Mouse (Mus musculus) lung, postnatal 0 days (tissue): ENCODE measurements around the gene Gpr137. TPM values are rescaled to one million over a fixed set of nuclear protein-coding genes. Genes with fewer than 3 reads are reported as not detected.
"Not testable (repeated sequence)": the region's sequence is repeated elsewhere in the genome, so short reads cannot be mapped to it uniquely, and the experiment has no call there.

Experiments
- ATAC-seq: fragments of 200-750 bp; cut with Nextera tagmentation; 2 replicates; pipeline ENCODE4 v1.8.0; 2017; ENCODE audit warnings: moderate library complexity
- DNase-seq: peaks from one replicate; pipeline ENCODE4 v3.0.0-alpha.2; 2016; ENCODE audit warnings: low spot score
- H3K27ac ChIP-seq: fragments of 300-500 bp; sonication (generic); 2 replicates; pipeline ENCODE4 v1.5.1; 2014; ENCODE audit warnings: antibody characterized with exemption, mild to moderate bottlenecking, low read length, mixed read lengths
- H3K27me3 ChIP-seq: fragments of 300-500 bp; sonication (generic); replicated peaks from 2 replicates; pipeline ENCODE4 v1.6.1; 2014; ENCODE audit warnings: low read length, mixed read lengths; ENCODE audit not compliant: insufficient read depth
- H3K36me3 ChIP-seq: fragments of 300-500 bp; sonication (generic); 2 replicates; pipeline ENCODE4 v1.6.1; 2014; ENCODE audit warnings: low read length, mixed read lengths; ENCODE audit not compliant: insufficient read depth
- H3K4me1 ChIP-seq: fragments of 300-500 bp; sonication (generic); 2 replicates; pipeline ENCODE4 v1.6.1; 2014; ENCODE audit warnings: antibody characterized with exemption, low read depth, low read length, mixed read lengths; ENCODE audit not compliant: insufficient read depth
- H3K4me2 ChIP-seq: fragments of 300-500 bp; sonication (generic); replicated peaks from 2 replicates; pipeline ENCODE4 v1.6.1; 2014; ENCODE audit warnings: low read depth, mild to moderate bottlenecking, low read length, moderate library complexity, mixed read lengths
- H3K4me3 ChIP-seq: fragments of 300-500 bp; sonication (generic); 2 replicates; pipeline ENCODE4 v1.5.1; 2014; ENCODE audit warnings: low read depth, low read length
- H3K9ac ChIP-seq: fragments of 300-500 bp; sonication (generic); replicated peaks from 2 replicates; pipeline ENCODE4 v1.6.1; 2014; ENCODE audit warnings: low read depth, mild to moderate bottlenecking
- H3K9me3 ChIP-seq: fragments of 300-500 bp; sonication (generic); 2 replicates; pipeline ENCODE4 v1.6.1; 2016; ENCODE audit warnings: low read length, mixed read lengths
- CTCF ChIP-seq: IDR thresholded peaks from 2 replicates; pipeline ENCODE4 v1.5.1; 2016; ENCODE audit warnings: antibody characterized with exemption, mild to moderate bottlenecking
- EP300 ChIP-seq: IDR thresholded peaks from 2 replicates; pipeline ENCODE4 v1.6.1; 2016; ENCODE audit warnings: antibody characterized with exemption, mild to moderate bottlenecking, control low read depth
- WGBS: fragments of 180-500 bp; shearing (Covaris S2); extraction: QIAGEN DNeasy Blood & Tissue Kit; methylation state at CpG from one replicate; pipeline ENCODE4 v1.1.7; 2014; 5-methylcytosine and 5-hydroxymethylcytosine counted together
- polyA plus RNA-seq: library from polyadenylated mRNA; unstranded; fragments of >200 nt; fragmentation: Nextera tagmentation; extraction: Ambion mirVana; gene quantifications from 2 replicates; pipeline ENCODE4 v1.2.1, GENCODE M21; 2015

The Gpr137 gene
- polyA plus RNA-seq, 1 experiment from 2014 or later, result 33.5 TPM

GRCm38 (mm10) chr19:6914540-6914939, 27.7 kb downstream of the Gpr137 start:
- Histone ChIP-seq H3K36me3 (peaks cover 4% of the 10 kb centered on the region; the same call in 1 of the 2 replicates), H3K27ac (no peak overlapping the region)
- no peak for ATAC-seq

GRCm38 (mm10) chr19:6913991-6914390, 28.3 kb downstream of the Gpr137 start:
- Histone ChIP-seq H3K9ac (no peak overlapping the region), H3K9me3 (no peaks in the 10 kb centered on the region), H3K27ac (no peak overlapping the region), H3K4me3 (no peak overlapping the region), H3K4me2 (no peak overlapping the region), H3K36me3 (peaks cover 4% of the 10 kb centered on the region; the same call in 1 of the 2 replicates), H3K27me3 (no peaks in the 10 kb centered on the region), H3K4me1 (no peaks in the 10 kb centered on the region; the same call in 1 of the 2 replicates)
- no peak for ATAC-seq
- TF ChIP-seq EP300 (no peak), CTCF (no peak)
- no peak for DNase-seq
- WGBS, result 75% methylated on average over 11 of the region's 11 CpGs

More at GRCm38 (mm10) chr19:6914540-6914939, 27.7 kb downstream of the Gpr137 start:
- Histone ChIP-seq H3K4me2 (no peak overlapping the region), H3K4me3 (no peak overlapping the region), H3K9me3 (no peaks in the 10 kb centered on the region), H3K9ac (no peak overlapping the region), H3K27me3 (no peaks in the 10 kb centered on the region), H3K4me1 (no peaks in the 10 kb centered on the region)
- WGBS, result 90% methylated on average over 9 of the region's 9 CpGs
- DNase-seq, result no peak
- TF ChIP-seq CTCF (no peak), EP300 (no peak)

- TF ChIP-seq EP300, result no peak
- TF ChIP-seq CTCF, result no peak
These were observed 29.2 kb downstream of the Gpr137 start for GRCm38 (mm10) chr19:6913036-6913435.

GRCm38 (mm10) chr19:6912205-6912970, 29.9 kb downstream of the Gpr137 start:
- TF ChIP-seq EP300 (no peak), CTCF (no peak)
- peaks cover 4% of the 10 kb centered on the region; the same call in 1 of the 2 replicates for H3K36me3 ChIP-seq
- no peaks in the 10 kb centered on the region for H3K27me3 ChIP-seq
- ATAC-seq (no peak), DNase-seq (no peak)
- H3K4me3 ChIP-seq, result no peak overlapping the region
- WGBS, result 89% methylated on average over 15 of the region's 15 CpGs
- no peak overlapping the region for H3K27ac ChIP-seq
- no peak overlapping the region for H3K4me2 ChIP-seq
- H3K9me3 ChIP-seq, result no peaks in the 10 kb centered on the region
- H3K9ac ChIP-seq, result no peak overlapping the region
- H3K4me1 ChIP-seq, result no peaks in the 10 kb centered on the region; the same call in 1 of the 2 replicates

More at GRCm38 (mm10) chr19:6913036-6913435, 29.2 kb downstream of the Gpr137 start:
- Histone ChIP-seq H3K36me3 (peaks cover 4% of the 10 kb centered on the region; the same call in 1 of the 2 replicates), H3K4me2 (no peak overlapping the region), H3K9ac (no peak overlapping the region), H3K27me3 (no peaks in the 10 kb centered on the region), H3K27ac (no peak overlapping the region), H3K9me3 (no peaks in the 10 kb centered on the region), H3K4me1 (no peaks in the 10 kb centered on the region; the same call in 1 of the 2 replicates), H3K4me3 (no peak overlapping the region)
- ATAC-seq, result no peak
- DNase-seq, result no peak
- 77% methylated on average over 6 of the region's 6 CpGs for WGBS

- no peak for TF ChIP-seq EP300
- TF ChIP-seq CTCF, result no peak
- no peak overlapping the region for H3K27ac ChIP-seq
- DNase-seq (no peak), ATAC-seq (no peak)
- no peaks in the 10 kb centered on the region; the same call in 1 of the 2 replicates for H3K4me1 ChIP-seq
- H3K9ac ChIP-seq, result 0 out of 2 replicates have a peak overlapping the region, but pooled peaks have one; percentile 19
- no peaks in the 10 kb centered on the region for H3K27me3 ChIP-seq
- WGBS, result 89% methylated on average over 19 of the region's 19 CpGs
- H3K4me3 ChIP-seq, result no peak overlapping the region
- H3K4me2 ChIP-seq, result no peak overlapping the region
- no peaks in the 10 kb centered on the region for H3K9me3 ChIP-seq
- peaks cover 4% of the 10 kb centered on the region; the same call in 1 of the 2 replicates for H3K36me3 ChIP-seq
These were observed 30.9 kb downstream of the Gpr137 start for GRCm38 (mm10) chr19:6911101-6912074.

GRCm38 (mm10) chr19:6910306-6910705, 32.0 kb downstream of the Gpr137 start:
- DNase-seq (peak; percentile 56), ATAC-seq (peak; percentile 15)
- H3K27ac ChIP-seq, result peak overlapping the region; percentile 98
- H3K27me3 ChIP-seq, H3K9me3 ChIP-seq, H3K36me3 ChIP-seq, H3K4me1 ChIP-seq: not testable (repeated sequence)
- H3K4me2 ChIP-seq, result peak overlapping the region; percentile 77
- peak overlapping the region; percentile 67 for H3K4me3 ChIP-seq
- peak overlapping the region; percentile 66; the same call in 1 of the 2 replicates for H3K9ac ChIP-seq
- WGBS, result under 1% methylated on average over 26 of the region's 30 CpGs
